Mouse (Mus musculus): ENCODE measurements around the gene Cdhr4. TPM values are rescaled to one million over a fixed set of nuclear protein-coding genes. Genes with fewer than 3 reads are reported as not detected.

Cdhr4 gene
- polyA plus RNA-seq, 1 experiment from 2014 or later: 1.9 TPM

GRCm38 (mm10) chr9:108044751-108045492, 52.6 kb downstream of the Cdhr4 start:
- Histone ChIP-seq H3K27me3 (ENCODE audit: control insufficient read depth, insufficient read depth, low read length) (no peaks in the 10 kb centered on the region), H3K4me1 (replicated peaks; ENCODE audit: control insufficient read depth, insufficient read depth, low read length) (peaks cover 3% of the 10 kb centered on the region; the same call in 1 of the 2 replicates), H3K27ac (ENCODE audit: low read depth, low read length) (no peak overlapping the region), H3K4me3 (ENCODE audit: low read depth, low read length) (no peak overlapping the region), H3K9me3 (ENCODE audit: control insufficient read depth, low read length) (no peaks in the 10 kb centered on the region), H3K4me2 (ENCODE audit: low read depth, low read length, severe bottlenecking) (no peak overlapping the region), H3K9ac (ENCODE audit: low read length) (no peak overlapping the region), H3K36me3 (ENCODE audit: control insufficient read depth, insufficient read depth, low read length) (peaks cover 10% of the 10 kb centered on the region; the same call in 1 of the 2 replicates)
- WGBS: 96% methylated on average over 8 of the region's 8 CpGs
- ATAC-seq (replicated peaks; ENCODE audit: low FRiP score) (no peak), DNase-seq (ENCODE audit: low spot score) (no peak)

- Histone ChIP-seq H3K9me3 (ENCODE audit: control insufficient read depth, low read length) (no peaks in the 10 kb centered on the region), H3K27ac (ENCODE audit: low read depth, low read length) (no peak overlapping the region), H3K27me3 (ENCODE audit: control insufficient read depth, insufficient read depth, low read length) (no peaks in the 10 kb centered on the region), H3K4me2 (ENCODE audit: low read depth, low read length, severe bottlenecking) (no peak overlapping the region), H3K4me3 (ENCODE audit: low read depth, low read length) (no peak overlapping the region), H3K4me1 (replicated peaks; ENCODE audit: control insufficient read depth, insufficient read depth, low read length) (peaks cover 6% of the 10 kb centered on the region; the same call in 1 of the 2 replicates), H3K9ac (ENCODE audit: low read length) (no peak overlapping the region), H3K36me3 (ENCODE audit: control insufficient read depth, insufficient read depth, low read length) (peaks cover 5% of the 10 kb centered on the region; the same call in 1 of the 2 replicates)
- ATAC-seq (replicated peaks; ENCODE audit: low FRiP score): no peak
- DNase-seq (ENCODE audit: low spot score): no peak
- 89% methylated on average over 4 of the region's 4 CpGs for WGBS
These were observed 54.3 kb downstream of the Cdhr4 start for GRCm38 (mm10) chr9:108046582-108046981.

- Histone ChIP-seq H3K9ac (ENCODE audit: low read length) (peak overlapping the region; percentile 53), H3K4me1 (replicated peaks; ENCODE audit: control insufficient read depth, insufficient read depth, low read length) (peaks cover 6% of the 10 kb centered on the region; the same call in 1 of the 2 replicates), H3K27me3 (ENCODE audit: control insufficient read depth, insufficient read depth, low read length) (no peaks in the 10 kb centered on the region), H3K4me2 (ENCODE audit: low read depth, low read length, severe bottlenecking) (peak overlapping the region; percentile 89), H3K4me3 (ENCODE audit: low read depth, low read length) (peak overlapping the region; percentile 73), H3K27ac (ENCODE audit: low read depth, low read length) (peak overlapping the region; percentile 57; the same call in 1 of the 2 replicates), H3K36me3 (ENCODE audit: control insufficient read depth, insufficient read depth, low read length) (peaks cover 5% of the 10 kb centered on the region; the same call in 1 of the 2 replicates), H3K9me3 (ENCODE audit: control insufficient read depth, low read length) (no peaks in the 10 kb centered on the region)
- no peak for ATAC-seq (replicated peaks; ENCODE audit: low FRiP score)
- no peak for DNase-seq (ENCODE audit: low spot score)
- WGBS: 45% methylated on average over 17 of the region's 17 CpGs
These were observed 55.6 kb downstream of the Cdhr4 start for GRCm38 (mm10) chr9:108047601-108048565.

- DNase-seq (ENCODE audit: low spot score) (no peak), ATAC-seq (replicated peaks; ENCODE audit: low FRiP score) (peak; percentile 57)
- Histone ChIP-seq H3K27ac (ENCODE audit: low read depth, low read length) (peak overlapping the region; percentile 57), H3K4me2 (ENCODE audit: low read depth, low read length, severe bottlenecking) (peak overlapping the region; percentile 89), H3K9me3 (ENCODE audit: control insufficient read depth, low read length) (no peaks in the 10 kb centered on the region), H3K36me3 (ENCODE audit: control insufficient read depth, insufficient read depth, low read length) (peaks cover 5% of the 10 kb centered on the region; the same call in 1 of the 2 replicates), H3K4me1 (replicated peaks; ENCODE audit: control insufficient read depth, insufficient read depth, low read length) (peaks cover 6% of the 10 kb centered on the region; the same call in 1 of the 2 replicates), H3K4me3 (ENCODE audit: low read depth, low read length) (peak overlapping the region; percentile 73), H3K27me3 (ENCODE audit: control insufficient read depth, insufficient read depth, low read length) (no peaks in the 10 kb centered on the region), H3K9ac (ENCODE audit: low read length) (peak overlapping the region; percentile 53)
- 1% methylated on average over 19 of the region's 19 CpGs for WGBS
These were observed 56.3 kb downstream of the Cdhr4 start for GRCm38 (mm10) chr9:108048566-108048955.

- no peaks in the 10 kb centered on the region for H3K9me3 ChIP-seq (ENCODE audit: control insufficient read depth, low read length)
- H3K9ac ChIP-seq (ENCODE audit: low read length): peak within 1 kb of the TSS; percentile 72
- 0% methylated on average over 36 of the region's 39 CpGs for WGBS
- peak within 1 kb of the TSS; percentile 57 for H3K27ac ChIP-seq (ENCODE audit: low read depth, low read length)
- H3K4me1 ChIP-seq (replicated peaks; ENCODE audit: control insufficient read depth, insufficient read depth, low read length): peaks cover 6% of the 10 kb centered on the region; the same call in 1 of the 2 replicates
- H3K27me3 ChIP-seq (ENCODE audit: control insufficient read depth, insufficient read depth, low read length): no peaks in the 10 kb centered on the region
- ATAC-seq (replicated peaks; ENCODE audit: low FRiP score) (peak; percentile 93), DNase-seq (ENCODE audit: low spot score) (peak; percentile 97)
- peak within 1 kb of the TSS; percentile 89 for H3K4me2 ChIP-seq (ENCODE audit: low read depth, low read length, severe bottlenecking)
- peaks cover 5% of the 10 kb centered on the region; the same call in 1 of the 2 replicates for H3K36me3 ChIP-seq (ENCODE audit: control insufficient read depth, insufficient read depth, low read length)
- H3K4me3 ChIP-seq (ENCODE audit: low read depth, low read length): peak within 1 kb of the TSS; percentile 73
These were observed 56.7 kb downstream of the Cdhr4 start, which contains the start of gene Gmppb for GRCm38 (mm10) chr9:108049016-108049455. Gene Gmppb, plus strand, starts transcription at chr9:108049242.

Other genes starting within 250 kb of the Cdhr4 start
- gene Rbm5, start 221.5 kb upstream of the Cdhr4 start, polyA plus RNA-seq (2014; fragmentation: Nextera tagmentation; extraction: Ambion mirVana): 198 and 206 TPM in 2 replicates
- 112 and 119 TPM in 2 replicates for gene Rbm6, start 119.3 kb upstream of the Cdhr4 start, polyA plus RNA-seq (2014; fragmentation: Nextera tagmentation; extraction: Ambion mirVana)
- 14.7 and 14.9 TPM in 2 replicates for gene Mon1a, start 104.3 kb upstream of the Cdhr4 start, polyA plus RNA-seq (2014; fragmentation: Nextera tagmentation; extraction: Ambion mirVana)
- gene Mst1r, start 85.6 kb upstream of the Cdhr4 start, polyA plus RNA-seq (2014; fragmentation: Nextera tagmentation; extraction: Ambion mirVana): 0.36 and 0.43 TPM in 2 replicates
- not detected in 2 replicates for gene Actl11, start 64.0 kb upstream of the Cdhr4 start, polyA plus RNA-seq (2014; fragmentation: Nextera tagmentation; extraction: Ambion mirVana)
- gene Camkv, start 56.8 kb upstream of the Cdhr4 start, polyA plus RNA-seq (2014; fragmentation: Nextera tagmentation; extraction: Ambion mirVana): 7.4 and 8.0 TPM in 2 replicates
- gene Traip, start 42.4 kb upstream of the Cdhr4 start, polyA plus RNA-seq (2014; fragmentation: Nextera tagmentation; extraction: Ambion mirVana): 38.2 and 39.7 TPM in 2 replicates
- gene Uba7, start 17.0 kb upstream of the Cdhr4 start, polyA plus RNA-seq (2014; fragmentation: Nextera tagmentation; extraction: Ambion mirVana): 7.9 and 8.4 TPM in 2 replicates
- gene Gm20661, start 9.4 kb upstream of the Cdhr4 start, polyA plus RNA-seq (2014; fragmentation: Nextera tagmentation; extraction: Ambion mirVana): 1.0 and 1.7 TPM in 2 replicates
- 22.8 and 26.5 TPM in 2 replicates for gene Inka1, start 6.6 kb upstream of the Cdhr4 start, polyA plus RNA-seq (2014; fragmentation: Nextera tagmentation; extraction: Ambion mirVana)
- gene Gm20662, start 3.9 kb downstream of the Cdhr4 start, polyA plus RNA-seq (2014; fragmentation: Nextera tagmentation; extraction: Ambion mirVana): 0.39 and 1.1 TPM in 2 replicates
- 41.1 and 43.3 TPM in 2 replicates for gene Ip6k1, start 10.0 kb downstream of the Cdhr4 start, polyA plus RNA-seq (2014; fragmentation: Nextera tagmentation; extraction: Ambion mirVana)
- gene Gmppb, start 56.7 kb downstream of the Cdhr4 start, polyA plus RNA-seq (2014; fragmentation: Nextera tagmentation; extraction: Ambion mirVana): 19.9 and 20.7 TPM in 2 replicates
- gene Amigo3, start 60.7 kb downstream of the Cdhr4 start, polyA plus RNA-seq (2014; fragmentation: Nextera tagmentation; extraction: Ambion mirVana): 2.4 and 2.7 TPM in 2 replicates
- gene Mst1, start 87.9 kb downstream of the Cdhr4 start, polyA plus RNA-seq (2014; fragmentation: Nextera tagmentation; extraction: Ambion mirVana): 0.28 and 0.56 TPM in 2 replicates
- gene Rnf123, start 90.8 kb downstream of the Cdhr4 start, polyA plus RNA-seq (2014; fragmentation: Nextera tagmentation; extraction: Ambion mirVana): 34.7 and 37.0 TPM in 2 replicates
- 53.3 and 61.5 TPM in 2 replicates for gene Apeh, start 102.1 kb downstream of the Cdhr4 start, polyA plus RNA-seq (2014; fragmentation: Nextera tagmentation; extraction: Ambion mirVana)
- 2.5 and 3.0 TPM in 2 replicates for gene Bsn, start 197.9 kb downstream of the Cdhr4 start, polyA plus RNA-seq (2014; fragmentation: Nextera tagmentation; extraction: Ambion mirVana)